Mouse (Mus musculus) heart, postnatal 0 days (tissue): ENCODE measurements around the gene Spsb1.

Experiments
- CTCF ChIP-seq: IDR thresholded peaks from 2 replicates; pipeline ENCODE4 v1.5.1; 2016; ENCODE audit warnings: antibody characterized with exemption, control low read depth, low read depth
- EP300 ChIP-seq: IDR thresholded peaks from 2 replicates; pipeline ENCODE4 v1.6.1; 2016; ENCODE audit warnings: antibody characterized with exemption, low read depth

DNA sequence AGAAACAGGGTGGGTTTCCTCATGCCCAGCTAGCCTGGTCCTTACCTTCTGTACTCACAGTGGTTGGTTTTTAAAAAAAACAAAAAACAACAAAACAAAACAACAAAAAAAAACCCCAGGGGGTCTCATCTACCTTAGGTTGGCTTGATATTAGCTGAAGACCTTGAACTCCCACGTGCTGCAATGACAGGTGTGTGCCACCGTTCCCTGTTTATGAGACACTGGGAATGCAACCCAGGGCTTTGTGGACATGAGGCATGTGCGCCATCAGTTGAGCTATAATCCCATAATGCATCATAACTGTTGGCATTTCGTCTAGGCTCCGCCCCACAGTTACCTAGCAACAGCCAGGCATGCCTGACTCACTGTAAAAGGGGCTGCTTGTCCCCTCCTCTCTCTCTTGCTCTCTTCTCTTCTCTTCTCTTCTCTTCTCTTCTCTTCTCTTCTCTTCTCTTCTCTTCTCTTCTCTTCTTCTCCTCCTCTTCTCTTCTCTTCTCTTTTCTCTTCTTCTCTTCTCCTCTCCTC is 20.9 kb upstream of the Spsb1 start:
- TF ChIP-seq CTCF (no peak), EP300 (no peak)
